Mouse (Mus musculus) gastrocnemius, postnatal 4 days (tissue): ENCODE measurements around the gene Mgarp. TPM values are rescaled to one million over a fixed set of nuclear protein-coding genes. Genes with fewer than 3 reads are reported as not detected.
"Not testable (repeated sequence)": the region's sequence is repeated elsewhere in the genome, so short reads cannot be mapped to it uniquely, and the experiment has no call there.

Experiments used
- DNase-seq, 2 experiments: peaks; one replicate each; pipeline ENCODE4 v3.0.0; 2021 to 2022; ENCODE audit warnings: low spot score in 2 of 2, mixed read lengths in 2 of 2
- total RNA-seq, 2 experiments: library from RNA; stranded (reverse); gene quantifications; 2 replicates each; pipeline ENCODE4 v1.2.3; 2021

Mgarp gene
- total RNA-seq, 2 experiments from 2014 or later, result 0.44 to 1.0 TPM

GRCm38 (mm10) chr3:51371826-51372225, 24.7 kb downstream of the Mgarp start:
- DNase-seq, result no peak

GRCm38 (mm10) chr3:51368011-51368410, 28.5 kb downstream of the Mgarp start:
- DNase-seq, result no peak

- no peak for DNase-seq
Measured at GRCm38 (mm10) chr3:51366926-51367325, 29.6 kb downstream of the Mgarp start.

- no peak for DNase-seq
Measured at GRCm38 (mm10) chr3:51365517-51365882, 31.0 kb downstream of the Mgarp start.

- DNase-seq, result peak in 1 of 2 experiments; percentile 69
Measured at GRCm38 (mm10) chr3:51364703-51365516, 31.6 kb downstream of the Mgarp start.

GRCm38 (mm10) chr3:51361066-51361465, 35.5 kb downstream of the Mgarp start:
- no peak for DNase-seq

GRCm38 (mm10) chr3:51359558-51360307, 36.8 kb downstream of the Mgarp start:
- no peak for DNase-seq

GRCm38 (mm10) chr3:51358660-51359557, 37.6 kb downstream of the Mgarp start:
- DNase-seq, result peak; percentile 45 to 59

- DNase-seq, result peak in 1 of 2 experiments; percentile 34
Measured at GRCm38 (mm10) chr3:51358181-51358580, 38.4 kb downstream of the Mgarp start.

- DNase-seq, result no peak
Measured at GRCm38 (mm10) chr3:51357624-51358023, 38.9 kb downstream of the Mgarp start.

- DNase-seq, result no peak
Measured at GRCm38 (mm10) chr3:51357078-51357477, 39.5 kb downstream of the Mgarp start.

- DNase-seq, result not testable (repeated sequence)
Measured at GRCm38 (mm10) chr3:51354956-51355355, 41.6 kb downstream of the Mgarp start.

GRCm38 (mm10) chr3:51354034-51354427, 42.5 kb downstream of the Mgarp start:
- no peak for DNase-seq

- DNase-seq, result peak in 1 of 2 experiments; percentile 41
Measured at GRCm38 (mm10) chr3:51353325-51354033, 43.1 kb downstream of the Mgarp start.

GRCm38 (mm10) chr3:51350806-51351205, 45.7 kb downstream of the Mgarp start:
- no peak for DNase-seq

- no peak for DNase-seq
Measured at GRCm38 (mm10) chr3:51348646-51349238, 47.8 kb downstream of the Mgarp start.

GRCm38 (mm10) chr3:51345017-51345416, 51.5 kb downstream of the Mgarp start:
- DNase-seq, result not testable (repeated sequence)

- not testable (repeated sequence) for DNase-seq
Measured at GRCm38 (mm10) chr3:51344182-51344581, 52.4 kb downstream of the Mgarp start.

GRCm38 (mm10) chr3:51343260-51343659, 53.3 kb downstream of the Mgarp start:
- DNase-seq, result no peak

GRCm38 (mm10) chr3:51342152-51342551, 54.4 kb downstream of the Mgarp start:
- no peak for DNase-seq
